Mouse (Mus musculus) stomach, embryonic 14.5 days (tissue): ENCODE measurements around the gene Slco3a1. TPM values are rescaled to one million over a fixed set of nuclear protein-coding genes. Genes with fewer than 3 reads are reported as not detected.

ENCODE experiments used
- ATAC-seq: fragments of 200-750 bp; cut with Nextera tagmentation; 2 replicates; pipeline ENCODE4 v1.8.0; 2017; ENCODE audit warnings: low read depth, moderate TSS enrichment; ENCODE audit not compliant: insufficient number of reproducible peaks, insufficient read depth, low FRiP score
- H3K27ac ChIP-seq: fragments of 300-500 bp; sonication (generic); 2 replicates; pipeline ENCODE4 v1.5.1; 2014; ENCODE audit warnings: mild to moderate bottlenecking, low read length, moderate library complexity, mixed read lengths
- H3K27me3 ChIP-seq: fragments of 300-500 bp; sonication (generic); 2 replicates; pipeline ENCODE4 v1.6.1; 2014; ENCODE audit warnings: low read length, control low read depth, mixed read lengths; ENCODE audit not compliant: control insufficient read depth, insufficient read depth
- H3K36me3 ChIP-seq: fragments of 300-500 bp; sonication (generic); 2 replicates; pipeline ENCODE4 v1.6.1; 2014; ENCODE audit warnings: mild to moderate bottlenecking, control low read depth, low read length, moderate library complexity, mixed read lengths; ENCODE audit not compliant: control insufficient read depth, insufficient read depth
- H3K4me1 ChIP-seq: fragments of 300-500 bp; sonication (generic); 2 replicates; pipeline ENCODE4 v1.6.1; 2014; ENCODE audit warnings: low read length, control low read depth, mixed read lengths; ENCODE audit not compliant: control insufficient read depth, insufficient read depth
- H3K4me2 ChIP-seq: fragments of 300-500 bp; sonication (generic); replicated peaks from 2 replicates; pipeline ENCODE4 v1.6.1; 2014; ENCODE audit warnings: low read depth, low read length, control low read depth
- H3K4me3 ChIP-seq: fragments of 300-500 bp; sonication (generic); 2 replicates; pipeline ENCODE4 v1.5.1; 2014; ENCODE audit warnings: low read depth, low read length, control low read depth
- H3K9ac ChIP-seq: fragments of 300-500 bp; sonication (generic); replicated peaks from 2 replicates; pipeline ENCODE4 v1.6.1; 2014; ENCODE audit warnings: low read depth, mild to moderate bottlenecking, control low read depth, low read length, moderate library complexity, mixed read lengths
- H3K9me3 ChIP-seq: fragments of 300-500 bp; sonication (generic); 2 replicates; pipeline ENCODE4 v1.6.1; 2016; ENCODE audit warnings: low read depth, low read length, control low read depth; ENCODE audit not compliant: control insufficient read depth
- WGBS: fragments of 180-500 bp; shearing (Covaris S2); extraction: QIAGEN DNeasy Blood & Tissue Kit; methylation state at CpG from one replicate; pipeline ENCODE4 v1.1.7; 2014; 5-methylcytosine and 5-hydroxymethylcytosine counted together
- polyA plus RNA-seq: library from polyadenylated mRNA; unstranded; fragments of >200 nt; fragmentation: Nextera tagmentation; extraction: Ambion mirVana; gene quantifications from 2 replicates; pipeline ENCODE4 v1.2.1, GENCODE M21; 2014

The Slco3a1 gene
- polyA plus RNA-seq, 1 experiment from 2014 or later, result 9.1 TPM

DNA sequence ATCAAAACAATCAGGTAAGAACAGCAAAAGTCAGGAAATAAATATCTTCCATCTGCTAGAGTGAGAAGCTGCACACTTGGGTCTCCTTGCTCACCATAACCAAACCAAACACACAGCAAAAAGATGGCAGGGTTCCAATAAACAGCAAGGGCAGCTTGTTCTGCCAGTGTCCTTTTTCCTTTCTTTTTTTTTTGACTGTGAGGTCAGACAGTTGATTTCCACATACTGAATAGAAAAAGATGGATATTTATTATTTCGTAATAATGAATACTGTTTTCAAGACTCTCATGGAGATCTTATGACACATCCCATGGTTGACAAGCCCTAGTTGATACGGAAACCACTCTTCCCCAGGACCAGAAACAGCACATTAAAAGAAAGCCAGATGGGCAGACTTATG is 274.2 kb downstream of the Slco3a1 start:
- H3K9ac ChIP-seq, result no peak overlapping the region
- WGBS, result 91% methylated on average over 2 of the region's 2 CpGs
- no peak overlapping the region for H3K4me2 ChIP-seq

DNA sequence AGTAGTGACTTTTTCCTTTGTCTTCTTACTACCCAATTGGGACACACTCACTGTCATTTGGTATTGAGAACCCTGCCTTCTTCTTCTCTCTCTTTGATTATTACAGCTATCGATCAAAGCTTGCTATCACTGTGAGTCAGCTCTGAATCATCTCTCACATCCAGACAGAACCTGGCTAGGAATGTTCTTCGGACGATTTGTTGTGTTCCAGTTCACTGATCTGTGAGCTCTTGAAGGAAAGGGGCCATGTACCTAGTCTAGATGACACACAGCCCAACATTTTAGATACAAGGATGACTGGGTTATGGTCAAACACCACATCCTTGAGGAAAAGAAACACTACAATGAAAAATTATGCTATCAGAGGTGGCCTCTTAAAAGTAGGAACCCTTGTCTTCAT is 275.2 kb downstream of the Slco3a1 start:
- Histone ChIP-seq H3K9ac (no peak overlapping the region), H3K4me3 (no peak overlapping the region), H3K9me3 (no peaks in the 10 kb centered on the region), H3K27me3 (no peaks in the 10 kb centered on the region), H3K36me3 (no peaks in the 10 kb centered on the region), H3K4me2 (no peak overlapping the region), H3K27ac (no peak overlapping the region), H3K4me1 (no peaks in the 10 kb centered on the region)
- 94% methylated on average over 3 of the region's 3 CpGs for WGBS
- no peak for ATAC-seq

More for the DNA sequence above, 274.2 kb downstream of the Slco3a1 start:
- H3K4me1 ChIP-seq, result no peaks in the 10 kb centered on the region
- H3K36me3 ChIP-seq, result no peaks in the 10 kb centered on the region
- H3K27me3 ChIP-seq, result no peaks in the 10 kb centered on the region
- H3K9me3 ChIP-seq, result no peaks in the 10 kb centered on the region
- no peak overlapping the region for H3K27ac ChIP-seq
- H3K4me3 ChIP-seq, result no peak overlapping the region
- no peak for ATAC-seq

GRCm38 (mm10) chr7:74270089-74270394 is 284.5 kb downstream of the Slco3a1 start:
- Histone ChIP-seq H3K4me3 (no peak overlapping the region), H3K36me3 (no peaks in the 10 kb centered on the region), H3K27ac (no peak overlapping the region), H3K27me3 (no peaks in the 10 kb centered on the region), H3K4me2 (no peak overlapping the region), H3K9ac (no peak overlapping the region), H3K4me1 (no peaks in the 10 kb centered on the region), H3K9me3 (no peaks in the 10 kb centered on the region)
- no peak for ATAC-seq
- WGBS, result 85% methylated on average over 1 of the region's 1 CpGs

- H3K27me3 ChIP-seq, result no peaks in the 10 kb centered on the region
- H3K4me2 ChIP-seq, result no peak overlapping the region
- H3K4me1 ChIP-seq, result no peaks in the 10 kb centered on the region
- H3K9me3 ChIP-seq, result no peaks in the 10 kb centered on the region
- no peaks in the 10 kb centered on the region for H3K36me3 ChIP-seq
- H3K9ac ChIP-seq, result no peak overlapping the region
- H3K27ac ChIP-seq, result no peak overlapping the region
- 85% methylated on average over 11 of the region's 11 CpGs for WGBS
- ATAC-seq, result no peak
- no peak overlapping the region for H3K4me3 ChIP-seq
Observed at GRCm38 (mm10) chr7:74269283-74270088, 285.1 kb downstream of the Slco3a1 start.

DNA sequence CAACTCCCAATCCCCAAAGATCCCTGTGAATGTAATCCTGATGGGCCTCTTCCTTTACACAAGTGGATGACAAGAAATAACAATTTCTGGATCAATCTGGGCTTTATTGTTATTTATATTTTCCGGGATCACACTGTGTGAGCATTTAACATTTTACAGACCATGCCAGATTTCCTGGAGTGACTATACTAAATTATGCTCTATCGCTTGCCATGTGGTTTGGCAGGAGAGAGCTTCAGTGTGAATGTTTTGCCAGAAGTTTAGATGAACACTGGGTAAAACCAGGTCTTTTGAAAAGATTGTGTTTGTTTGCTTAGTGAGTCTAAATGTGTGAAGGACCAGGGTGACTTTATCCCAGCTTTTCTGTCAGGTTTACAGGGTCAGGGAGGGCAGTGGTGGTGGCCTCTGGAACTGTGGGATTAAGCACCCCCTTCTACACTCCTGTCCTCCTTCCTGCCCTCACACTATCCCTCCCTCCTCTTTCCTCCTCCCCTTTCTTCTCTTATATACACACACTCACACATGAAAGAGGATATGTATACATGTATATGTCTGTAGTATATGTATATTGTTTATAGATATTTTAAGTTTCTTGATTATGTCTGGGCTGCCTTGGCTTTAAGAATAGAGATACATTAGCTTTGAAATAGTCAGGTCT is 287.9 kb downstream of the Slco3a1 start:
- Histone ChIP-seq H3K4me3 (no peak overlapping the region), H3K9me3 (no peaks in the 10 kb centered on the region), H3K27me3 (no peaks in the 10 kb centered on the region), H3K4me2 (no peak overlapping the region), H3K36me3 (no peaks in the 10 kb centered on the region), H3K9ac (no peak overlapping the region), H3K27ac (no peak overlapping the region), H3K4me1 (no peaks in the 10 kb centered on the region)
- no peak for ATAC-seq
- WGBS, result 80% methylated on average over 2 of the region's 2 CpGs

GRCm38 (mm10) chr7:74256291-74256690 is 298.3 kb downstream of the Slco3a1 start:
- Histone ChIP-seq H3K27ac (no peak overlapping the region), H3K4me2 (no peak overlapping the region), H3K4me1 (no peaks in the 10 kb centered on the region), H3K9ac (no peak overlapping the region), H3K36me3 (no peaks in the 10 kb centered on the region), H3K9me3 (no peaks in the 10 kb centered on the region), H3K4me3 (no peak overlapping the region), H3K27me3 (no peaks in the 10 kb centered on the region)
- WGBS, result 78% methylated on average over 3 of the region's 3 CpGs
- ATAC-seq, result no peak

GRCm38 (mm10) chr7:74252066-74252465 is 302.5 kb downstream of the Slco3a1 start:
- H3K4me2 ChIP-seq, result no peak overlapping the region
- H3K4me1 ChIP-seq, result no peaks in the 10 kb centered on the region
- no peak overlapping the region for H3K4me3 ChIP-seq
- no peaks in the 10 kb centered on the region for H3K27me3 ChIP-seq
- H3K9ac ChIP-seq, result no peak overlapping the region
- no peak for ATAC-seq
- H3K36me3 ChIP-seq, result no peaks in the 10 kb centered on the region
- H3K9me3 ChIP-seq, result no peaks in the 10 kb centered on the region
- no peak overlapping the region for H3K27ac ChIP-seq
- WGBS, result 89% methylated on average over 2 of the region's 2 CpGs

GRCm38 (mm10) chr7:74241236-74241635 is 313.3 kb downstream of the Slco3a1 start:
- no peaks in the 10 kb centered on the region for H3K27me3 ChIP-seq
- 0 out of 2 replicates have a peak, but pooled peaks cover 3% of the 10 kb centered on the region for H3K9me3 ChIP-seq
- no peak overlapping the region for H3K4me2 ChIP-seq
- no peak for ATAC-seq
- H3K4me1 ChIP-seq, result no peaks in the 10 kb centered on the region
- 87% methylated on average over 3 of the region's 3 CpGs for WGBS
- H3K9ac ChIP-seq, result no peak overlapping the region
- H3K4me3 ChIP-seq, result no peak overlapping the region
- H3K36me3 ChIP-seq, result no peaks in the 10 kb centered on the region
- H3K27ac ChIP-seq, result no peak overlapping the region
